Mouse (Mus musculus) monocyte, adult 5-6 weeks (primary cell): ENCODE data around the gene Fam102a. TPM values are rescaled to one million over a fixed set of nuclear protein-coding genes. Genes with fewer than 3 reads are reported as not detected.

Source experiments
- total RNA-seq: library from RNA; stranded (forward); fragments of 200-1000, 200-491, 200-594 nt; gene quantifications from 3 replicates; pipeline ENCODE4 v1.2.3, GENCODE M21; 2017

Gene Fam102a
- total RNA-seq, 1 experiment from 2014 or later = 17.8 TPM

Other genes starting within 250 kb of the Fam102a start
- gene Golga2, start 247.9 kb upstream of the Fam102a start, total RNA-seq = 55.3 to 73.2 TPM (median 60.2 TPM) in 3 replicates
- gene Swi5, start 247.3 kb upstream of the Fam102a start, total RNA-seq = 108 to 121 TPM (median 114 TPM) in 3 replicates
- 47.7 to 111 TPM (median 96.8 TPM) in 3 replicates for gene Ciz1, start 183.0 kb upstream of the Fam102a start, total RNA-seq
- not detected in 3 replicates for gene Dnm1, start 182.0 kb upstream of the Fam102a start, total RNA-seq
- 9.7 to 24.0 TPM (median 21.3 TPM) in 3 replicates for gene 1110008P14Rik, start 153.4 kb upstream of the Fam102a start, total RNA-seq
- 1.6 TPM in 1 of 3 replicates, not detected in the others for gene Lcn2, start 147.1 kb upstream of the Fam102a start, total RNA-seq
- gene Ptges2, start 139.4 kb upstream of the Fam102a start, total RNA-seq = 2.2 to 7.0 TPM (median 3.6 TPM) in 3 replicates
- gene Naif1, start 84.9 kb upstream of the Fam102a start, total RNA-seq = 4.4 to 6.9 TPM (median 6.5 TPM) in 3 replicates
- 27.4 to 47.7 TPM (median 28.0 TPM) in 3 replicates for gene Slc25a25, start 83.9 kb upstream of the Fam102a start, total RNA-seq
- gene Dpm2, start 35.5 kb downstream of the Fam102a start, total RNA-seq = 17.1 to 48.6 TPM (median 38.2 TPM) in 3 replicates
- 2.5 TPM in 1 of 3 replicates, not detected in the others for gene Pip5kl1, start 39.5 kb downstream of the Fam102a start, total RNA-seq
- gene 9430097D07Rik, start 40.4 kb downstream of the Fam102a start, total RNA-seq = not detected in 3 replicates
- 18.7 to 29.4 TPM (median 21.7 TPM) in 3 replicates for gene St6galnac4, start 51.8 kb downstream of the Fam102a start, total RNA-seq
- 4.8 to 11.1 TPM (median 10.5 TPM) in 3 replicates for gene St6galnac6, start 64.4 kb downstream of the Fam102a start, total RNA-seq
- 0.43 TPM in 1 of 3 replicates, not detected in the others for gene Ak1, start 86.4 kb downstream of the Fam102a start, total RNA-seq
- 0.19 to 1.1 TPM (median 0.48 TPM) in 3 replicates for gene Eng, start 111.3 kb downstream of the Fam102a start, total RNA-seq
- gene Fpgs, start 168.8 kb downstream of the Fam102a start, total RNA-seq = 6.4 to 12.8 TPM (median 8.0 TPM) in 3 replicates
- gene Cdk9, start 177.7 kb downstream of the Fam102a start, total RNA-seq = 83.0 to 107 TPM (median 86.5 TPM) in 3 replicates
- 37.3 to 83.5 TPM (median 42.5 TPM) in 3 replicates for gene Sh2d3c, start 185.7 kb downstream of the Fam102a start, total RNA-seq
- not detected in 3 replicates for gene 6330409D20Rik, start 205.7 kb downstream of the Fam102a start, total RNA-seq
- gene Tor2a, start 221.9 kb downstream of the Fam102a start, total RNA-seq = 17.5 to 24.6 TPM (median 19.5 TPM) in 3 replicates
- not detected in 3 replicates for gene Ttc16, start 240.3 kb downstream of the Fam102a start, total RNA-seq
- gene Ptrh1, start 240.5 kb downstream of the Fam102a start, total RNA-seq = 1.1 to 1.8 TPM (median 1.6 TPM) in 3 replicates
- not detected in 3 replicates for gene Cfap157, start 249.1 kb downstream of the Fam102a start, total RNA-seq